Mouse (Mus musculus) embryonic fibroblast, embryonic 13.5 days (primary cell): ENCODE data around the gene Inpp1.

Source experiments
- CTCF ChIP-seq: IDR thresholded peaks from 2 replicates; pipeline ENCODE4 v1.5.1; 2011; ENCODE audit warnings: mild to moderate bottlenecking, control low read depth, low read length, moderate library complexity, borderline replicate concordance; ENCODE audit not compliant: insufficient read depth
- POLR2A ChIP-seq: IDR thresholded peaks from 2 replicates; pipeline ENCODE4 v1.6.1; 2011; ENCODE audit warnings: low read depth, mild to moderate bottlenecking, control low read depth, low read length, moderate library complexity

- no peak for TF ChIP-seq CTCF
- no peak for TF ChIP-seq POLR2A
These were observed 18.3 kb downstream of the Inpp1 start for GRCm38 (mm10) chr1:52799056-52799726.
